25 mouse cellular contexts compared by ENCODE assay signal in genomic region chr10:42930121-42930650, GRCm38 (mm10).
DNase-seq lines count a peak whose midpoint lies in the region.
"Had no signal": no experiment of that assay in that cellular context is flagged by ENCODE, and none has a peak within 500 bp of the region (broad histone marks: within the 10 kb centered on the region; RNA-seq: fewer than 3 reads in every experiment).

No protein-coding gene starts in this region.

- DNase-seq in heart, adult 11 months, result peak; percentile 82
- DNase-seq in heart, embryonic 10.5 days (ENCODE audit: low spot score), result no peak
- DNase-seq in ES-CJ7 (ENCODE audit: low read depth, low spot score), result peak; percentile 32
- peak; percentile 49 for DNase-seq in adrenal gland, adult 8-10 months
- peak; percentile 8 for DNase-seq in embryonic facial prominence, embryonic 10.5 days (ENCODE audit: low spot score)
- no peak for DNase-seq in right cerebral cortex, adult 2 months (ENCODE audit: low spot score in 2 of 2)
- DNase-seq in kidney, adult 9 months, result no peak
- no peak for DNase-seq in heart, postnatal 14 days
- DNase-seq: cerebellum, adult 2 months; cerebellum, postnatal 14 days; gastrocnemius, postnatal 14 days; heart, postnatal 4 days; kidney, adult 2 months; kidney, postnatal 4 days; lung, embryonic 14.5 days; lung, postnatal 14 days; midbrain, embryonic 14.5 days; retina, postnatal 1 day; spleen, adult 18-20 months had no signal

- H3K9me3 ChIP-seq in heart, embryonic 10.5 days, result no peaks in the 10 kb centered on the region
- no peaks in the 10 kb centered on the region for H3K9me3 ChIP-seq in embryonic facial prominence, embryonic 10.5 days
- H3K9me3 ChIP-seq: forebrain, embryonic 13.5 days; hindbrain, embryonic 15.5 days; limb, embryonic 10.5 days; limb, embryonic 15.5 days had no signal

- no peak overlapping the region for H3K27ac ChIP-seq in heart, embryonic 10.5 days
- no peak overlapping the region for H3K27ac ChIP-seq in embryonic facial prominence, embryonic 10.5 days (replicated peaks)
- H3K27ac ChIP-seq: forebrain, embryonic 13.5 days; hindbrain, embryonic 15.5 days; kidney, postnatal 0 days; limb, embryonic 10.5 days; limb, embryonic 15.5 days; liver, embryonic 14.5 days had no signal

- H3K4me3 ChIP-seq in heart, embryonic 10.5 days, result no peak overlapping the region
- H3K4me3 ChIP-seq in embryonic facial prominence, embryonic 10.5 days, result no peak overlapping the region
- H3K4me3 ChIP-seq: forebrain, embryonic 13.5 days; hindbrain, embryonic 15.5 days; limb, embryonic 10.5 days; limb, embryonic 15.5 days had no signal

- no peaks in the 10 kb centered on the region for H3K36me3 ChIP-seq in heart, embryonic 10.5 days
- no peaks in the 10 kb centered on the region for H3K36me3 ChIP-seq in embryonic facial prominence, embryonic 10.5 days (replicated peaks)
- H3K36me3 ChIP-seq: hindbrain, embryonic 15.5 days; limb, embryonic 10.5 days; limb, embryonic 15.5 days had no signal

- intact Hi-C loops in heart, postnatal 14 days (cut with DNase I), result no loop called here

- WGBS in heart, embryonic 10.5 days, result 81% methylated on average over 23 of the region's 23 CpGs
- 90% methylated on average over 23 of the region's 23 CpGs for WGBS in embryonic facial prominence, embryonic 10.5 days

- 0 out of 2 replicates have a peak, but pooled peaks cover 5% of the 10 kb centered on the region for H3K27me3 ChIP-seq in heart, embryonic 10.5 days (ENCODE audit: insufficient read depth, poor library complexity, severe bottlenecking)
- peaks cover 5% of the 10 kb centered on the region; the same call in 1 of the 2 replicates for H3K27me3 ChIP-seq in embryonic facial prominence, embryonic 10.5 days (replicated peaks; ENCODE audit: low read depth, poor library complexity, severe bottlenecking)
- H3K27me3 ChIP-seq: forebrain, embryonic 13.5 days; hindbrain, embryonic 15.5 days; limb, embryonic 15.5 days had no signal

- peaks cover 13% of the 10 kb centered on the region for H3K4me1 ChIP-seq in heart, embryonic 10.5 days
- H3K4me1 ChIP-seq in embryonic facial prominence, embryonic 10.5 days, result peaks cover 9% of the 10 kb centered on the region
- H3K4me1 ChIP-seq: forebrain, embryonic 13.5 days; hindbrain, embryonic 15.5 days had no signal

Comparison
In these comparisons a context has a peak if more than half of its experiments do, and no peak if none do; other contexts are left out.
1. DNase-seq: peak in heart, adult 11 months (single experiment), ES-CJ7 (single experiment), adrenal gland, adult 8-10 months (single experiment) and embryonic facial prominence, embryonic 10.5 days (single experiment); none in heart, embryonic 10.5 days (single experiment), right cerebral cortex, adult 2 months (0 of 2), kidney, adult 9 months (single experiment) and heart, postnatal 14 days (0 of 2).